Mouse (Mus musculus): Measurements from ENCODE around the gene Slc25a13.

DNA sequence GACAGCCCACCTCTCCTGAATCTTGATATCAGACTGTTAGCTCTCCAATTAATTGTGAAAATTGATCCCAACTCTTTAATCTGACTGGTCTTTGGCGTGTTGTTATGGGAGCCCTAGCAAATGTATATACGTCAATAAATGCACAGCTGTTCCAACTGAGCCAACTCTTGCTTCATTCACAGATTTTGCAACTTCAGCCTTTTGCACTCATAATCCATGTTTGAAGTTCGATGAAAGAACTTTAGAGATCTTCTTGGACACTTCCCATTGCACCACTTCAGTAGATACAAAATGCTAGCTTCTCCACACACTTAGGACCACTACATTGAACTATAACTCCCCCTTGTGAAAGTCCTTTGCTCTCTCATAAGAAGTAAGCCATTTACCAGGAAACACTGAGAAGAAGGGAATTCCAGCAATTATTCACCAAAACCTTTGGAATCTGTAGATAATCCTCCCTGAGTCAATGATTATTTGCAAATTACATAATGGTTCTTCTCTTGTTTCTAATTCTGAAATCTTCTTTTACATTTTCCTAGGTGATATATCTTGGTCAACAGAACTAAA is 11.3 kb downstream of the Slc25a13 start:
- TF ChIP-seq CTCF (IDR thresholded peaks at IDR 0.05; ENCODE audit: low read depth, low read length) = no peak
- TF ChIP-seq POLR2A (IDR thresholded peaks at IDR 0.05; ENCODE audit: insufficient read depth, low read length) = no peak
- no peak for TF ChIP-seq EP300 (IDR thresholded peaks at IDR 0.05; ENCODE audit: insufficient read depth, low read depth, low read length)
